ENCODE assay signal across 12 mouse cellular contexts in genomic region chr3:53046371-53046770, GRCm38 (mm10). TPM values are rescaled to one million over a fixed set of nuclear protein-coding genes. Genes with fewer than 3 reads are reported as not detected.
DNase-seq lines count a peak whose midpoint lies in the region; ATAC-seq lines count a peak whose summit lies in the region.
"Had no signal": no experiment of that assay in that cellular context is flagged by ENCODE, and none has a peak within 500 bp of the region (broad histone marks: within the 10 kb centered on the region; RNA-seq: fewer than 3 reads in every experiment).

No protein-coding gene starts in this region.

- H3K9ac ChIP-seq in kidney, embryonic 14.5 days (ENCODE audit: low read depth, low read length), result no peak overlapping the region
- H3K9ac ChIP-seq in heart, embryonic 16.5 days (ENCODE audit: low read length), result no peak overlapping the region
- H3K9ac ChIP-seq: embryonic facial prominence, embryonic 15.5 days had no signal

- H3K27me3 ChIP-seq in kidney, embryonic 14.5 days (ENCODE audit: control insufficient read depth, insufficient read depth, low read length), result no peaks in the 10 kb centered on the region
- no peaks in the 10 kb centered on the region for H3K27me3 ChIP-seq in heart, embryonic 16.5 days (ENCODE audit: control insufficient read depth, insufficient read depth, low read length)

- no peak overlapping the region for H3K27ac ChIP-seq in kidney, embryonic 14.5 days (ENCODE audit: low read depth, low read length)
- peak overlapping the region; percentile 31; the same call in 1 of the 2 replicates for H3K27ac ChIP-seq in heart, embryonic 16.5 days (ENCODE audit: low read length)
- H3K27ac ChIP-seq: embryonic facial prominence, embryonic 15.5 days had no signal

- H3K36me3 ChIP-seq in kidney, embryonic 14.5 days (ENCODE audit: control insufficient read depth, insufficient read depth, low read length), result peaks cover 2% of the 10 kb centered on the region; the same call in 1 of the 2 replicates
- H3K36me3 ChIP-seq in heart, embryonic 16.5 days (ENCODE audit: control insufficient read depth, insufficient read depth), result peaks cover 3% of the 10 kb centered on the region; the same call in 1 of the 2 replicates
- H3K36me3 ChIP-seq: embryonic facial prominence, embryonic 15.5 days had no signal

- H3K9me3 ChIP-seq in kidney, embryonic 14.5 days (ENCODE audit: control insufficient read depth, low read length), result no peaks in the 10 kb centered on the region
- no peaks in the 10 kb centered on the region for H3K9me3 ChIP-seq in heart, embryonic 16.5 days (replicated peaks; ENCODE audit: control insufficient read depth, low read length)
- H3K9me3 ChIP-seq: embryonic facial prominence, embryonic 15.5 days had no signal

- peak; percentile 90 for DNase-seq in heart, adult 11 months
- no peak for DNase-seq in heart, postnatal 4 days
- no peak for DNase-seq in kidney, postnatal 36 days
- DNase-seq in cerebellum, adult 11 months, result peak; percentile 88
- no peak for DNase-seq in ovary, postnatal 10 days (ENCODE audit: low spot score)
- DNase-seq in layer of hippocampus, adult 8-10 months (ENCODE audit: low spot score in 2 of 2), result no peak
- DNase-seq: B cell, adult 2 months; retina, postnatal 1 day had no signal

- no peak overlapping the region for H3K4me3 ChIP-seq in kidney, embryonic 14.5 days (ENCODE audit: low read length)
- 0 out of 2 replicates have a peak overlapping the region, but pooled peaks have one; percentile 10 for H3K4me3 ChIP-seq in heart, embryonic 16.5 days (ENCODE audit: low read length)
- H3K4me3 ChIP-seq: embryonic facial prominence, embryonic 15.5 days had no signal

- H3K4me1 ChIP-seq in kidney, embryonic 14.5 days (ENCODE audit: control insufficient read depth, insufficient read depth, low read length), result 0 out of 2 replicates have a peak, but pooled peaks cover 12% of the 10 kb centered on the region
- H3K4me1 ChIP-seq in heart, embryonic 16.5 days (ENCODE audit: control insufficient read depth, insufficient read depth, low read length), result peaks cover 31% of the 10 kb centered on the region

- H3K4me2 ChIP-seq in kidney, embryonic 14.5 days (replicated peaks; ENCODE audit: low read depth, low read length), result peak overlapping the region; percentile 11; the same call in 1 of the 2 replicates
- peak overlapping the region; percentile 34; the same call in 1 of the 2 replicates for H3K4me2 ChIP-seq in heart, embryonic 16.5 days (ENCODE audit: low read depth, low read length)
- H3K4me2 ChIP-seq: embryonic facial prominence, embryonic 15.5 days had no signal

- ATAC-seq in kidney, embryonic 14.5 days (ENCODE audit: low FRiP score, low TSS enrichment), result no peak
- no peak for ATAC-seq in heart, embryonic 16.5 days (replicated peaks; ENCODE audit: extremely low read depth, insufficient read depth, low FRiP score)
- ATAC-seq: inflammation-experienced regulatory T-cells, adult 6 months had no signal

- WGBS in kidney, embryonic 14.5 days, result 65% methylated on average over 6 of the region's 6 CpGs
- WGBS in heart, embryonic 16.5 days, result 46% methylated on average over 6 of the region's 6 CpGs

RNA-seq across cellular contexts. Expression of gene Lhfp, which starts 5.0 kb away (rescaled TPM):
- 10 to 100 TPM; 76.4 to 79.6 TPM for total RNA-seq in heart, postnatal 4 days (2021)
- 69.1 and 89.7 TPM in 2 replicates for polyA plus RNA-seq in kidney, embryonic 14.5 days (2014; fragmentation: Nextera tagmentation; extraction: Ambion mirVana)
- 100 and 104 TPM in 2 replicates for polyA plus RNA-seq in heart, embryonic 16.5 days (2015; fragmentation: Nextera tagmentation; extraction: Ambion mirVana)
- total RNA-seq in layer of hippocampus, adult 8-10 months (2022), result 10 to 100 TPM; 16.6 to 21.7 (median 19.1) TPM
- polyA plus RNA-seq: inflammation-experienced regulatory T-cells, adult 6 months had no signal

RNA-seq across cellular contexts. Expression of gene Cog6, which starts 29.3 kb away (rescaled TPM):
- 10 to 100 TPM; 50.5 to 53.0 TPM for total RNA-seq in heart, postnatal 4 days (2021)
- 33.7 and 52.0 TPM in 2 replicates for polyA plus RNA-seq in kidney, embryonic 14.5 days (2014; fragmentation: Nextera tagmentation; extraction: Ambion mirVana)
- 57.4 and 59.0 TPM in 2 replicates for polyA plus RNA-seq in heart, embryonic 16.5 days (2015; fragmentation: Nextera tagmentation; extraction: Ambion mirVana)
- 10 to 100 TPM; 36.2 to 44.2 (median 40.9) TPM for total RNA-seq in layer of hippocampus, adult 8-10 months (2022)

Comparison
In these comparisons a context has a peak if more than half of its experiments do, and no peak if none do; other contexts are left out.
1. DNase-seq: peak in heart, adult 11 months (single experiment) and cerebellum, adult 11 months (single experiment); none in heart, postnatal 4 days (single experiment), kidney, postnatal 36 days (0 of 2), ovary, postnatal 10 days (single experiment) and layer of hippocampus, adult 8-10 months (0 of 2).